Mouse (Mus musculus): ENCODE measurements around the gene Nmrk2.

- TF ChIP-seq CTCF (IDR thresholded peaks at IDR 0.05; ENCODE audit: low read depth, low read length): no peak
- no peak for TF ChIP-seq EP300 (IDR thresholded peaks at IDR 0.05; ENCODE audit: insufficient read depth, low read depth, low read length)
- TF ChIP-seq POLR2A (IDR thresholded peaks at IDR 0.05; ENCODE audit: insufficient read depth, low read length): no peak
These were observed 15.0 kb upstream of the Nmrk2 start for GRCm38 (mm10) chr10:81216810-81217209.

Data from ES-Bruce4 (cell line).